Mouse (Mus musculus): ENCODE results near the gene Bcl2.
A peak's percentile ranks its signal among the peaks of the same experiment; 100 is the strongest.

Bcl2 gene

DNA sequence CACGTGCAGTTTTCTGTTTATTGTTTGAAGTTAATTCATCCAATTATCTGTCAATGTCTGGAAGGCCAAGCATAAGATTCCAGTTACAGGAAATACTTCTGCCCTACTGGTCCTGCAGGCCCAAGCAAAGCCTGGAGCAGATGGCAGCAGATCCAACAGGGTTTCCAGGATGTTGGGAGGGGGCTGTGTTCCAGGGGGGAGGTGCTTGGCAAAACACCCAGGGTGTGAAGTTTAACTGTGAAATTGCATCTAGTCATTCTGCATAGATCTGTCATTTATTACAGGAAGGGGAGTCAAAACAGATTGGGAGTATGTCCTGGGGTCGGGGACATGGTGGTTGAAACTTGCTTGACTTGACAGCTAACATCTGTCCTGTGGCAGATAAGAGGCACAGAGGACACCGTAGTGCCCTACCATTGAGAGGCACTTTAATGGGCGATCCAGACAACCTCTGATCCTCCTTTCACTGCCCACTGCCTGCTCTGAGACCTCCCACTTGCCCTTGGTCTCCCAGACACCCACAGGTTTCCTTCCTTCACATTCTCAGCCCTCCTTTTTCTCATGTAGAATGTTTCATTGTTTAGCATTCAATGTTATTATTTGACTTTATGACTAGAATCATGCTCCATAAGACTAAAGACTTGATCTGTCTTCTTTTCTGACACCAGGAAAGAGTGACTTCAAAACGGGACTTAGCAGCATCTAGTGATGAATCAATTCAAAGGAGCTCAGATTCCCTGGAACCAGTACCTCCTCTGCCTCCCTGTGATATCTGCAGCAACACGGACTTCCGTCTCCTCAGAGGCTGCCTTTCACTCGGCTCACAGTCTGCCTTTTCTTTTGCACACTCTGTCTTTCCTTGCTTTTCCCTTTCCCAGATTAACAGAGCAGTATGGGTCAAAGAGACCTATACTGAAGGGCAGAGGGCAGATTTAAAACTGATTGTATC, 47.7 kb downstream of the Bcl2 start:
- no peak for DNase-seq (ENCODE audit: low spot score in 2 of 2)

DNA sequence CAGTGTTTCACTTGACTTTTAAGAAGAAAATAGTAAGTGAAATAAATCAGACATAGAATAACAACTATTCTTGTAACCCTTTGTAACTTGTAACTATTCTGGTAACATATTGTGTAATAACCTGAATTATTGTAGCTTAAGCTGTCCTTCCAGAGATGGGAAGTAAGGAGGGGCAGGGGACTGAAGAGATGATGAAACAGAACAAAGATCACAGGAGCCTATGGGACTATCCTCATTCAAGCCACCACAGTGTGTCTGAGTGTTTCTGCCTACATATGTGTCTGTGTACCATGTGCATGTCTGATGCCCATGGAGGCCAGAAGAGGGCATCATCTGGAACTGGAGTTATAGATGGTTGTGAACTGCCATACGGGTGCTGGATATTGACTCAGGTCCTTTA, 49.1 kb downstream of the Bcl2 start:
- no peak for DNase-seq (ENCODE audit: low spot score in 2 of 2)

DNA sequence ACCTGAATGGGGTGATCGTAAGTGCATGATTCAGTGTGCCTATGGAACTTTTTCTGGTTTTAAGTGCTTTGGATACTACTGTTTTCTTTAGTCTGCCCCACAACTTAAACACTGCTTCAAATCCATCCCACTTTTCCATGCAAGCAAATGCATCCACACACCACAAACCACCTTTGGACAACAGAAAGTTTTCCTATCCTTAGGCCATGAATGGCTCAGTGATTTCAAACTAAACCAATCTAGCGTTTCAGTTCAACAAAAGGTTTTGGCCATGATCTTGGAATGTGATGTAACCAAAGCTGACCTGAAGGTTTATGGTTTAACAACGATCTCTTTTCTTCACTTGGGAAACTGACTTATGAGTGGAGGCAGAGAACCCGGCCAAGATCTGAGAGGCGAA, 51.6 kb downstream of the Bcl2 start:
- DNase-seq (ENCODE audit: low spot score in 2 of 2): no peak

DNA sequence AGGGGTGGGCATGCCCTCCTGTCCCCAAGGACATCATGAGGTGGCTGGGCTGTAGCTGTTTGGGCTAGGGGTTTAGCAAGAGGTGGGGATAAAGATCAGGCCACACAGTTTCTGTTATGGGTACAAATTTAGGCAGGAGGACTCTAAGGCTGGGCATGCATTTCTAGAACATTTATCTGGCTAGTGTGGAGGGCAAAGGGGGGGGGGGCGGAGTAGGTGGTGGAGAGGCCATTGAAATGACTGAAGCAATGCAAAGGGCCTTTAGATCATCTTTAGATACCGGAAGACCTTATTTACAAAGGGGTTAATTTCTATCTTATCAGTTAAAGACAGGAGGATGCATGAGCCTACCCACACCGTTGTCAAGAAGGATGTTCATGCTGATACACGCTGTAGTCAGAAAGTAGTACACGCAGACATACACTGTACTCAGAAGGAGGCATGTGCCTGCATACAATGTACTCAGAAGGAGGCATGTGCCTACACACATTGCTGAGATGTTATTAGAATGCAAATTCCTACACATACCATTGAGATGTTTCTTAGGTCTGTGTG, 55.7 kb downstream of the Bcl2 start:
- DNase-seq (ENCODE audit: low spot score in 2 of 2): no peak

DNA sequence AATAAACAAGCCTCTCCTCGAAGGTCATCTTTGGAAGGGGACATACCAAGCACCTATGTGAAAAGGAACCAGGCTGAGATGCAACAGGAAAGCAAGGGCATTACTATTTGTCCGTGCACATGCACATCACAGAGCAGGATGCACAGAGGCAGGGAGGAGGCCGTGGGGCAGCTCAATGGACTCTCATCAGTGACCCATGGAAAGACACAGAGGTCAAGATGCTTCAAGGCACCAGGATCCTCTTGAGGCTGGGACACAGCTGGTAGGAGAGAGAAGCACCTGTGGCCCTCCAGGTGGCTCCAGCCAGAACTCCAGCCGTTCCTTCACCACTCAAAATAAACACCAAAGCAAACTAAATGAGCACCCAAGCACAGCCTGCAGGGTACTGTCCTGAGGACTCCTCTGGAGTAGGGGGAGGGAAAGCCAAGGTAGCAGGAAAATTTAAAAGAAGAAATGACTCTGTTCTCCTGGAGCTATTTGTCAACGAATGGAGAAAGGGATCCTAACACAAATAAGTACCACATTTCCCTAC, 57.8 kb downstream of the Bcl2 start:
- DNase-seq (ENCODE audit: low spot score in 2 of 2): no peak

DNA sequence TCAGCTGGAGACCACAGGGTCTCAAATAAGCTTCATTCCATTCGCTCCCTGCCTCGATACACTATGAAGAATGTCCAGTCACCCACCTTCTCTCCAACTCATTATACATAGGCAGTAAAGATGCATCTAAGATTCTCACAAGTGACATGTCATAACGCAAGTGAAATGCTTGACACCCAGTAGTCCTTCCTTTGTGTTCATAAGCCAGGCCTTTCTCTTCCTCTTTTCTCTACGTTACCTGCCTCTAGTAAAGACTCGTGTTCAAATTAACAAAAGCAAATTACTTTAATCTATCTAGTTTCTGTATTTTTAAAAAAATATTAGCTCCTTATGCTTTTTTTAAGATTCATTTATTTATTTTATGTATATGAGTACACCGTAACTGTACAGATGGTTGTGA, 59.8 kb downstream of the Bcl2 start:
- no peak for DNase-seq (ENCODE audit: low spot score in 2 of 2)

DNA sequence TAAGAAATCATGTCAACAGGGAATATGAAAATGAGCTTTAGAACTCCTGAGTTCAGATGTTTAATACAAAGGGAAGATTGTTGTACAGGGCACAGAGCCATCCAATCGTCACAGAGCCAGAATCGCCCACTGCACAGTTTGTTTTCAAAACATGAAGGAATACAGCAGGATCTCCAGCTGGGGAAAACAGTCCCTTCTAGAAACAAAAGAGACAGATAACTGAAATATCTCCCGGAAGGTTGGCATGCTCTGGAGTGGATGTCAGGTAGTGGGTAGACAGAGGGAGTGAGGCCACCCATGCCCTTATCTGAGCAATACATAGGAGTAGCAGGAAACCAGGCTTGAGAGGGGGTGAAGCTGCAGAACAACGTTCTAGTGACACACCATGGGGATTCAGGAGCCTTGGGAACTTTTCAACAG, 60.6 kb downstream of the Bcl2 start:
- no peak for DNase-seq (ENCODE audit: low spot score in 2 of 2)

DNA sequence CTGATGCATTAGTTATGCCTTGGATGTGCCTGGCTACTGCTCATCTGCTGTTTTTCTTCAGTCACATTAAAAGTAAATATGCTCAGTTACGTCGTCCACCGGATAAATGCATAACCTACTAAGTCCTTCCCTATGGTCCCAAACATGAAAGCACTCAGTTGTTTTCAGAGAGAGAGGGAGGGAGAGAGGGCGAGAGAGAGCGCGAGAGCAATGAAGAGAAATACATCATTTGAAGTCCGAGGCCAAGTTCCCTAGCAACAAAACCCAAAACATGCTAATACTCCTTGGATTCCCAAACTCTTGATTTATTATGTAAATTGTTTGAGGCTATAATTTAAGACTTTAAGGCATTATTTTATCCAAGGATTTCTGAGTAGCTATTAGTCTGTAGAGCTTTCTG, 62.9 kb downstream of the Bcl2 start:
- DNase-seq (ENCODE audit: low spot score in 2 of 2): no peak

DNA sequence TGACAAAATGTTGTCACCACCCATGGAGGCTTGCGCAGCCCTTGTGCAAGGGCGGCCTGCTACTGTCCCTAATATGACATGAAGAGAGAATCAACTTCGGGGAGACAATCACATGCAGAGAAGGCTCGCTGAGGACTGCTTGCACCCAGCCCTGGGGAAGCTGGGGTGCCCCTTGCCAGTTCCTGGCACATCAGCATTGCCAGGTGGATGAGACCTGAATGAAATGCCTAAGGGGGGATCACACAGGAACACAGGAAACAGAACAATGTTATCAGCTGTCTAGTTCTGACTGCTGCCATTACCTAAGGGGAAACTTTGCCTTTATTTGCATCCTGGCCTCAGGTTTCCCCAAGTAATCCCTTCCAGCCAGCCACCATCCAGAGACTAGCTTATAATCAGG, 63.6 kb downstream of the Bcl2 start:
- DNase-seq (ENCODE audit: low spot score in 2 of 2): no peak

DNA sequence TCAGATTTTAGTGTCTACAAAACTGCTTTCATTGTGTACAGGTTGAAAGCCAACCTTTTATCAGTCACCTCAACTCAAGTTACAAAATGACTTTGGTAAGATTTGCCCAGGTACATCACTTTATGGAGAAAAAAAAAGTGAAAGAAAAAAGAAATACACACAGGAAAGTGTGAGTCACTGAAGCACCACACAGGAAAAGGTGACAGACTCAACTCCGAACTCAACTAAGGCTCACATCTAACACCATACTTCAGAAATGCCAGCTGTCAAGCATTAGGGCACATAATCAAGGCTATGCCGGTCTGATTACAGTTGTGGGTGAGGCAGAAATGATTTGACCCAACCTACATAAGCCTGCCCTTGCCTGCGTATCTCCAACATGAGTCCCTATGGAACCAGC, 66.7 kb downstream of the Bcl2 start:
- no peak for DNase-seq (ENCODE audit: low spot score in 2 of 2)

DNA sequence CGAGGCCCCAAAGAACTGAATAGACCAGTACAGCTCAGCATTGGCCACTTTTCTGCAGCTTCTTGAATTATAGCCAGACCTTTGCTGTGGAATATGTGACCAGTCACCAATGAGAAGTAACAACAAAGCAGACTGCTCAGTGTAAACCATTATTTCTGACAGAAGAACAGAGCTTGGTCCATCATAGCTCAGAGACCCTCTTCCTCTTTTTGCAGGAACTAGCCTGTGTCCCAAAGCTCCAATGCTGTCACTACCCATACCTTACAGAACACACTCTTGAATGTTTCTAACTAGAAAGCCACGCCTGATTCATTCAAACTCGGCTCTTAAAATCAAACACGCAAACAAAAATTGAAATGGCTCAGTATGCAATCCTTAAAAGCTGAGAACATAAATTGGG, 69.5 kb downstream of the Bcl2 start:
- no peak for DNase-seq (ENCODE audit: low spot score in 2 of 2)

DNA sequence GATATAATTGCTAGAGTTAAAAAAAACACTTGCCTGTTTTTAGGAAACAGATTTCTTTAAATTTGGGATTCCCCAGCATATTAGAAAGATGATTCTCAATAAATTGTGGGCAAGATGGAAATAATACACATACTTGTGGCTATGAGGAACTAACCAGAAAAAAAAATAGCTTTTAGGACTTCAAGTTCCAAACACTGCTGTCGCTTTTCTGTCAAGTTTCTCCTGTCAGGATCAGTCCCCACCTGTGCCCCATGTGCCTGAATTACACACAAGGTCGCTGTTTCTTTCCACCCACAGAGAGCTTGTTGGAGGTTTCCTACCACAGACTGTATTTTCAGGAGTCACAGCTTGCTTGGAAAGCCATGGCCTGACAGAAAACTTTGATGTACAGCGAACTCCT, 70.5 kb downstream of the Bcl2 start:
- DNase-seq (ENCODE audit: low spot score in 2 of 2): no peak

DNA sequence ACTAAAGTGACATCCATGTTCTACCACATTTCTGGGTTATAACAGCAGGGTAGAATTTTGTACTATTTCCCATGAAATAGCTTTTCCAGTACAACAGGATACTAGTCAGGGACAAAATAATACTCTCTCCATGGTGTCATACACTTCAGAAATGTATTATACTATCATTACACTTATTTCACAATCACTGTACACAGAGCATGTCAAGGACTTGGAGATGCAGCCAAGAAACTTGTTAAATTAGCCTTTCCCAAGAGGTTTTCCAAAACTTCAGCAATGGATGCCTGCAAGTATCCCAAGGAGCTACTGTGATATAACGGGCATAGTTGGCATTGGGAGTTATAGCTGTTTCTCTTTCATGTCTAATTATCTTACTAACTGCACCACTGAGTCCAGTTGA, 73.5 kb downstream of the Bcl2 start:
- no peak for DNase-seq (ENCODE audit: low spot score in 2 of 2)

DNA sequence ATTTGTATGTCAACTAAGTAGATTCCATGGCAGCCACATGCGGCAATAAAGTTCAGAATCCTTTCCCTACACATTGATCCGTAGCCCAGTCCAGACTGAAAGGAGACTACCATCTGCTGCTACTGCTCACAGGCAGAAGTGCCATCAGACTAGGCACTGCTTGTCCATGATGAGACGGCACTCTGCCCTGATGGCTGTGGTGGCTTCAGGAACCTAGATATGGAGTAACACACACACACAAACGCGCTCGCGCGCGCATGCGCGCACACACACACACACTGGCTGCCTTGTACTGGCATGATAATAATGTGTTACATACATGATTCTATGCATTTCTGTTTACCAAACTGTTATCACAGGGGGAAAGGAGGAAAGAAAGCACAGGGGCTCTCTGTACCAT, 76.4 kb downstream of the Bcl2 start:
- DNase-seq (ENCODE audit: low spot score in 2 of 2): no peak

DNA sequence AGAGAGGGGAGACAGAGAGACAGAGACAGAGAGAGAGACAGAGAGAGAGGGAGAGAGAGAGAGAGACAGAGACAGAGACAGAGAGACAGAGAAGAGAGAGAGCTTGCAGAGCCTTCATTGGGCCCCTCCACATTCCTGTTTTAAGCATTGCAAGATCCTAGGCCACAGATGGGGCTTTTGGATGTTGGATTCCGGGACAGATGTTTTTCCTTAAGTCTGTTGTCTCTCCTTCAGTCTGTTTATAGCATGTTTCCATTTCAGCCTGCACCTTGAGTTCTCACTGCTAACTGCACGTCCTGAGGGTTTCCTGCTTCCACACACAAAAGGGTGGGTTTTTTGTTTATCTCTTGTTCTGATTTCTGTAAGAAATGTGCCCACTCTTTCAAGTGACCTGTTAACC, 77.4 kb downstream of the Bcl2 start:
- no peak for DNase-seq (ENCODE audit: low spot score in 2 of 2)

DNA sequence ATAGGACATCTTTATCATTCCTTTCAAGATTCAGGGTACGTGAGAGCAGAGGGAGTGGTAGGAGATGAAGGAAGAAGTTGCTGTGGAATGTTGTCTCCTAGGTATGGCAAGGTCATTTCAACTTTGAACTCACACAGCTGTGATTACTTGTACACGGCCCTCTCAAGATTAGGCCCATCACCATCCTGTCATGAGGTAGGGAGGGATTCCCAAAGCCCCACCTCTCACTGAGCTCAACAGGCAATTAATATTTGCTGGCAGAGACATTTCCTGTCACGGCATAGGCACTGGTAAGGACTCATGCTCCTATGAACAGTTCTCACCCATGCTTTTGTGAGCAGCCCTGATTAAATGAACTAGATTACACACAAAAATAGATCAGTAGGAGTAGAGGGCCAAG, 80.9 kb downstream of the Bcl2 start:
- no peak for DNase-seq (ENCODE audit: low spot score in 2 of 2)

DNA sequence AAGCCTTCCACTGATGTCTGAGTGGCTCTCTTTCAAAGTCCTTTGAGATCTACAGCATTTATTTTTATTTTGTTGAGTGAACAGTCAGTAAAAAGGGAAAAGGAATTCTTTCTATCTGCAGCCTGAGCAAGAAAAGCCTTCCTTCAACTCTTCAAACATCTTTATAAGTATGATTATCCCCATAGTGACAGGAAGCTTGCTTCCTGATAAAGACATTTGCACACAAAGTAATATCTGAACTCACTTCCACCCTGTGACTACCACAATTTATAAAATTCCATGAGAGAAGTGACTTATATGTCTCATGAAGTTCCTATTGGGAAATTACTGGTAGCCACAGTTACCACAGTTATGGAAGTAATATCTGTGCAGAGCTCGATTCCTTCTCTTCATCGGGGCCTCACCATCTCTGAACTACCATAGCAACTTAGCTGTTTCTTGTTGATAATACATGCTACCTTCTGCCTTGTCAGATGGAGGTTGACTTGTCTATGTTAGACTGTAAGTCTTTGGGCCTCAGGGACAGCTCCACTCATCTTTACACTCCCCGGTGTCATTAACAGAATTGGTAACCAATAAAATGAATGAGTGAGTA, 82.1 kb downstream of the Bcl2 start:
- no peak for DNase-seq (ENCODE audit: low spot score in 2 of 2)

DNA sequence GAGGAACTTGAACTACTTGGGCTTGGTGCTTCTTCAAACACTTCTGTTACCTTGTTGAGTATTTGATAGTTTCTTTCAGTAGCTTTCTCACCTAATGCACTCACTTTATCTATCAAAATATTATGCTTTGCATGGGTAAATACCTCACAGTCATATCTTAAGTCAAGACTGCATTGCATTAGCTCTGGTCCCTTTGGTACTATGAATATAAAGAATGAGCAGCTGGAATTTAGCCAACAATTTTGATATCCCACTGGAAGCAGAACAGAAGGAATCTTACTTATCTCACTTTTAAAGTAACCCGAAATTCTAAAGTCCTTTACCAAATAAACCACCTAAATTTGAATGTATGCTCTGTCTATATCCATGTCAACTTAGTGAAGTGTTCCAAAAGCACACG, 83.1 kb downstream of the Bcl2 start:
- no peak for DNase-seq (ENCODE audit: low spot score in 2 of 2)

DNA sequence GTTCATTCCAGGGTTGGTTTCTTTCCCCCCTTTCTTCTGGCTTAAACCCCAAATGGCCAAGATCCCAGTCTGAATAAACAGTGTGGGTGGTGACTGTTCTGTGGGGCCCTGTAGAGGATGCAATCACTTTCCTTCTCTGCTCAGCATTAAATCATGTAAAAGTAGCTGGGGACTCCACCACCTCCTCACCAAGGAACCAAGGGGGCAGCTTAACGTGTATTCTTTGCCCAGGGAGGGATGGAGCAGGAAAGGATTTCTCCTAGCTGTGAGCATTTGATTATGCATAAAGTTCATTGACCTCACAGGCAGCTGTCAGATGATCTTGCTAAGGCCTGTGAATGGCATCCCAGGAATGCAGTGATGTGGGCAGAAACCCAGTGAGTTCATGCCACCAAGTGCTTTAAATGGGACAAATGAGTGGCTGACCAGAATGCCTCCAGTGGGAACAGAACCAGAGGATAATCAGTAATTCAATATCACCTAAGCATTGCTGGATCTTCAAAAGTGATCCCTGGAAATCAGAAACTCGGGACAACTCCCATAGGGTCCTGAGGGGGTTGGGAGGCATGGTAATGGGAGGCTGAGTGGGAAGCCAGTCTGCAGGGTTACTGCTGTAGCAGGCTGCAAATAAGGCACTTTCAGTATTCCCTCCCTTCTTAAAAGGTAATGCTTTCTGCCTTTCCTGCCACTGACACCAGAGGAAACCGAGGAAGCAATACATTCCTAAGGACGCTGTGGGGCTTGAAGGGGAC, 84.0 kb downstream of the Bcl2 start:
- DNase-seq (ENCODE audit: low spot score in 2 of 2): peak in 1 of 2 experiments; percentile 27

DNA sequence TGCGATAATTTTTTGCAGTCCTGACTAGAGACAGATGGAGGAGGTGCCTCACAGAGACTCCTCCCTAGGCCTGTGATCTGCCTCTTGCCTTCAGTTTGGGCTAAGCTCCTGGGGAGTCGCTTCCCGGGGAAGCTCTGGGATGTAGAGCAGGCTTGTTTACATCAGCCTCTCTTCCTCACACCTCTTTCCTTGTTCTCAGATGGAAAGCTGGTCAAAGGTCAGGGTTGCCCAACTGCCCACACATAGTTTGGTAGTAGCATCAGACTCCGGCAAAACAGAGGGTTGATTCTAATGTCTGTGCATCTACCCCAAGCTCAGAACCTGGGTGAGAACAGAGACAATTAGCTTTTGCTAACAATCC, 84.6 kb downstream of the Bcl2 start:
- peak in 1 of 2 experiments; percentile 34 for DNase-seq (ENCODE audit: low spot score in 2 of 2)

DNA sequence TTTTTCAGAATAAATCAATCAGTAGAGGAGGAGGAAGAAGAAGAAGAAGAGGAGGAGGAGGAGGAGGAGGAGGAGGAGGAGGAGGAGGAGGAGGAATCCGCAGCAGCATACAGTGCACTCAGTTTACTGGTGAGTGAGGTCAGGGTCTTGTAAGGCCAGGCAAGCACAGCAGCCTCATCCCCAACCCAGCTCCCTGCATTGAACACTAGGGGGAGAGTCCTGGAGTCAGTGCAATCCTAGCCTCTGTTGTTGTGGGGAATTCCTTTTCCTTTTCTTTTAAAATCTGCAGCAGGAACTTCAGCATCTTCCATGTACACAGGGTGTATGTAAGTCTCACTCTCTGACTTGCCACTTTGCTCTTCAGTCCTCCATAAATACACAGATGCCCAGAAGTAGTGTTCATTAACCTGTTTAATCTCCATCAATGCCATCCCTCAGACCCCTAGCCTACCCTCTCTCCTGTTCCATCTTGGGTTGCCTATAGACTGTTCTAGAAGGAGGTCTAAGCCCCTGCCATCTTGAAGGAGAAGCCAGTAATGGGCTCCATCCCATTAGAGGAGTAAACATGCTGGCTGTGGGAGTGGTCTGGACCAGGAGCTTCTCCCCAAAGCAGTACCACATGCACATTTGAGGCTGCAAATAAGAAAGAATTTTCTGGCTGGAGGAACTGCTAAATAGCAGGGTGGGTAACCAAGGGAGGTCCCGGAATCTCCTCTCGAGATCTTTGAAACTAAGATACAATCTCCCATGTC, 85.2 kb downstream of the Bcl2 start:
- no peak for DNase-seq (ENCODE audit: low spot score in 2 of 2)

DNA sequence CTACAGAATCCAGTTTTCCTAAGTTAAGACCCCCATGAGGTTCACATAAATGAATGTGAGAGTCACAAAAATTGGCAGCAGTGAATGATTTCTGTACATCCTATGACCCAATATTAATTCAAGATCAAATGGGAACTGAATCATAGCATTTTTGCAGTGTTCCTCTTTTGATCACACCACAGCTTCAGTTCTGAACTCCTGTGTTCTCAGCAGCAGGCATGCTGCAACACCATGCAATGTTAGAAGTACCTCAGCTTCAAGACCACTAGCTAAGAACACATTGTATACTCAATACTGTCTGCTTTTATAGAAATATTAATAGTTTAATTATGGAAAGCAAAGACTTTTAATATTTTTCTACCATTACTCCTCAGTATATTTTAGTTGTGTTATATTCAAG, 85.8 kb downstream of the Bcl2 start:
- no peak for DNase-seq (ENCODE audit: low spot score in 2 of 2)

All from urinary bladder, postnatal 4 days (tissue).